Mouse (Mus musculus) G1E-ER4 (cell line): ENCODE results near the gene Rgl3. TPM values are rescaled to one million over a fixed set of nuclear protein-coding genes. Genes with fewer than 3 reads are reported as not detected.

ENCODE experiments used
- GATA1 ChIP-seq: IDR thresholded peaks from one replicate; pipeline ENCODE4 v1.8.0; 2012; ENCODE audit warnings: low read length, inconsistent platforms
- polyA plus RNA-seq: library from polyadenylated mRNA; stranded (reverse); fragments of >175 nt; gene quantifications from 2 replicates; pipeline ENCODE4 v1.2.3, GENCODE M21; 2012

Rgl3 gene
- polyA plus RNA-seq, 1 experiment, result not detected

GRCm38 (mm10) chr9:21961366-21961980 lies 27.8 kb downstream of the Rgl3 start:
- TF ChIP-seq GATA1, result no peak

- no peak for TF ChIP-seq GATA1
Observed at GRCm38 (mm10) chr9:21960558-21961208, 28.6 kb downstream of the Rgl3 start.

GRCm38 (mm10) chr9:21960135-21960534 lies 29.1 kb downstream of the Rgl3 start:
- no peak for TF ChIP-seq GATA1

- no peak for TF ChIP-seq GATA1
Observed at GRCm38 (mm10) chr9:21959244-21959643, 30.0 kb downstream of the Rgl3 start.

GRCm38 (mm10) chr9:21958372-21958771 lies 30.9 kb downstream of the Rgl3 start:
- no peak for TF ChIP-seq GATA1

- no peak for TF ChIP-seq GATA1
Observed at GRCm38 (mm10) chr9:21955570-21956281, 33.5 kb downstream of the Rgl3 start, which contains the start of gene Swsap1. Gene Swsap1, plus strand, starts transcription at chr9:21955755.

GRCm38 (mm10) chr9:21955225-21955569 lies 34.0 kb downstream of the Rgl3 start:
- no peak for TF ChIP-seq GATA1

GRCm38 (mm10) chr9:21954635-21955034 lies 34.6 kb downstream of the Rgl3 start:
- no peak for TF ChIP-seq GATA1

GRCm38 (mm10) chr9:21953600-21953999 lies 35.6 kb downstream of the Rgl3 start:
- no peak for TF ChIP-seq GATA1

GRCm38 (mm10) chr9:21951977-21952376 lies 37.3 kb downstream of the Rgl3 start:
- TF ChIP-seq GATA1, result no peak

- no peak for TF ChIP-seq GATA1
Observed at GRCm38 (mm10) chr9:21950322-21950721, 38.9 kb downstream of the Rgl3 start.

- TF ChIP-seq GATA1, result no peak
Observed at GRCm38 (mm10) chr9:21948790-21949189, 40.5 kb downstream of the Rgl3 start.

GRCm38 (mm10) chr9:21948146-21948545 lies 41.1 kb downstream of the Rgl3 start:
- TF ChIP-seq GATA1, result no peak

GRCm38 (mm10) chr9:21947540-21948130 lies 41.6 kb downstream of the Rgl3 start:
- TF ChIP-seq GATA1, result no peak

- TF ChIP-seq GATA1, result no peak
Observed at GRCm38 (mm10) chr9:21944267-21944666, 45.0 kb downstream of the Rgl3 start.

GRCm38 (mm10) chr9:21943638-21944037 lies 45.6 kb downstream of the Rgl3 start:
- no peak for TF ChIP-seq GATA1
